Mouse (Mus musculus) midbrain, embryonic 14.5 days (tissue): Measurements from ENCODE around the gene Hamp. TPM values are rescaled to one million over a fixed set of nuclear protein-coding genes. Genes with fewer than 3 reads are reported as not detected.
A peak's percentile ranks its signal among the peaks of the same experiment; 100 is the strongest.

Experiments used
- ATAC-seq: fragments of 200-750 bp; cut with Nextera tagmentation; 2 replicates; pipeline ENCODE4 v1.8.0; 2017; ENCODE audit warnings: moderate number of reproducible peaks, moderate library complexity; ENCODE audit not compliant: low FRiP score, low TSS enrichment
- DNase-seq: peaks from one replicate; pipeline ENCODE4 v3.0.0-alpha.2; 2015
- H3K27ac ChIP-seq: fragments of 300-500 bp; sonication (generic); replicated peaks from 2 replicates; pipeline ENCODE4 v1.5.1; 2014; ENCODE audit warnings: mild to moderate bottlenecking, low read depth, low read length, moderate library complexity
- H3K27me3 ChIP-seq: fragments of 300-500 bp; sonication (generic); 2 replicates; pipeline ENCODE4 v1.6.1; 2014; ENCODE audit warnings: low read length, control low read depth, mixed read lengths; ENCODE audit not compliant: control insufficient read depth, insufficient read depth
- H3K36me3 ChIP-seq: fragments of 300-500 bp; sonication (generic); 2 replicates; pipeline ENCODE4 v1.6.1; 2014; ENCODE audit warnings: low read length, control low read depth; ENCODE audit not compliant: control insufficient read depth, insufficient read depth
- H3K4me1 ChIP-seq: fragments of 300-500 bp; sonication (generic); 2 replicates; pipeline ENCODE4 v1.6.1; 2014; ENCODE audit warnings: mild to moderate bottlenecking, antibody characterized with exemption, low read length, control low read depth; ENCODE audit not compliant: control insufficient read depth, insufficient read depth
- H3K4me2 ChIP-seq: fragments of 300-500 bp; sonication (generic); 2 replicates; pipeline ENCODE4 v1.6.1; 2014; ENCODE audit warnings: mild to moderate bottlenecking, low read length, moderate library complexity
- H3K4me3 ChIP-seq: fragments of 300-500 bp; sonication (generic); replicated peaks from 2 replicates; pipeline ENCODE4 v1.5.1; 2014; ENCODE audit warnings: low read depth, low read length
- H3K9ac ChIP-seq: fragments of 300-500 bp; sonication (generic); replicated peaks from 2 replicates; pipeline ENCODE4 v1.6.1; 2014; ENCODE audit warnings: mild to moderate bottlenecking, low read length, moderate library complexity
- H3K9me3 ChIP-seq: fragments of 300-500 bp; sonication (generic); 2 replicates; pipeline ENCODE4 v1.6.1; 2016; ENCODE audit warnings: low read length, control low read depth, mixed read lengths; ENCODE audit not compliant: control insufficient read depth
- WGBS: fragments of 180-500 bp; shearing (Covaris S2); extraction: QIAGEN DNeasy Blood & Tissue Kit; methylation state at CpG from one replicate; pipeline ENCODE4 v1.1.7; 2014; 5-methylcytosine and 5-hydroxymethylcytosine counted together
- polyA plus RNA-seq: library from polyadenylated mRNA; unstranded; fragments of >200 nt; fragmentation: Nextera tagmentation; extraction: Ambion mirVana; gene quantifications from 2 replicates; pipeline ENCODE4 v1.2.1, GENCODE M21; 2014

Hamp gene
- polyA plus RNA-seq, result not detected in 2 replicates

DNA sequence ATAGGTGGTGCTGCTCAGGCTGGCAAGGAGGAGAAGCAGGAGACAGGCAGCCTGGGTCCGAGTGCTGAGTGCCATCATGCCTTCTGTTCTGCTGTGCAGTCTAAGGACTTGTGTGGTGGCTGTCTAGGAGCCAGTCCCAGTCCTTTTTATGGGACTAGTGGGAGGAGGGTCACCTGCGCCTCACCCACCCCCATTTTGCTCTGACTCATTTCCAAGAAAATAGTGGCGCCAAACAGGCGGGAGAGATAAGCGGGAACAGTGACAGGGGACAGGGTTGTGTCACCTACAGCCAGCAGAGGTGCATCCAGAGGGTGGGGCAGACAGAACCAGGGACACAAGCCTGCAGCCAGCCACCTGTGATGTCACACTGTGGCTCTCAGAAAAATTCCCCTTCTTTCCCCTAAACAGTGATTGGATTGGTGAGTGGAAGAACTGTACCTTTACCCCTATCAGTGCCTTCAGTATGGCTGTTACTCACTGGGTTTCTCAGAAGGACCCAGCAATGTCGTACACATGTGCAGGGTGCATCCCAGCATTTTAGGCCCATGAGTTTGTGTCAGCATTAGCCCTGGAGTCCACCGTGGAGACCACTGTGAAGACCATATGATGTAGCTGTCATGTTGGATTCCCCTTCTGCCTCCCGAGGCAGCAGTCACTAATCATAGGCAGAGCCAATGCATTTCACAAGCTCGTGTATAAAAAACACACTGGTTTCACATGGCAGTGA is at the start of gene Hamp:
Gene Hamp, minus strand, starts transcription at position 124 of the 727 bp plus-strand sequence.
- no peak for ATAC-seq

DNA sequence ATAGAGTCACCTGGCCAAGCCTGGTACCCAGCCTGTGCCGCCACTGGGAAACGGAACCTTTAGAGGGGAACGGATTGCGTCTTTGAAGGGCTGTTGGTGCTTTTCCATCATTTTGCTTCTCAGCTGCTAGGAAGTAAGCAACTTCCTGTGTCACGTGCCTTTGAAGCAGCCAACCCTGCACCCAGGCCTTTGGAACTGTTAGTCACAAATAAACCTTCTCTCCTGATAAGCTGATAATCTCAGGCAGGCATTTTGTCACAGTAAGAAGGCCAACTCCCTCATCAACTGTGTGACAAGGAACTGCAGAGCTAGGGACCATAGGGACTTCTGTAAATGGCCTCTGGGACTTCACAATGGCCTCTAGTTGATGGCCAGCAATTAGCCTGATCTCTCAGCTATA is 48.3 kb upstream of the Hamp start:
- ATAC-seq, result no peak
- Histone ChIP-seq H3K9ac (no peak overlapping the region), H3K4me1 (no peaks in the 10 kb centered on the region), H3K4me3 (no peak overlapping the region), H3K4me2 (no peak overlapping the region), H3K27me3 (no peaks in the 10 kb centered on the region), H3K9me3 (peaks cover 4% of the 10 kb centered on the region; the same call in 1 of the 2 replicates), H3K36me3 (no peaks in the 10 kb centered on the region), H3K27ac (no peak overlapping the region)
- WGBS, result 82% methylated on average over 5 of the region's 5 CpGs
- DNase-seq, result no peak

More for the DNA sequence above, at the start of gene Hamp:
- DNase-seq, result no peak
- H3K9me3 ChIP-seq, result no peaks in the 10 kb centered on the region
- no peaks in the 10 kb centered on the region for H3K4me1 ChIP-seq
- H3K4me2 ChIP-seq, result no peak within 1 kb of the TSS
- WGBS, result 71% methylated on average over 9 of the region's 9 CpGs
- no peak within 1 kb of the TSS for H3K27ac ChIP-seq
- no peak within 1 kb of the TSS for H3K9ac ChIP-seq
- peaks cover 22% of the 10 kb centered on the region for H3K36me3 ChIP-seq
- no peaks in the 10 kb centered on the region for H3K27me3 ChIP-seq
- no peak within 1 kb of the TSS for H3K4me3 ChIP-seq

DNA sequence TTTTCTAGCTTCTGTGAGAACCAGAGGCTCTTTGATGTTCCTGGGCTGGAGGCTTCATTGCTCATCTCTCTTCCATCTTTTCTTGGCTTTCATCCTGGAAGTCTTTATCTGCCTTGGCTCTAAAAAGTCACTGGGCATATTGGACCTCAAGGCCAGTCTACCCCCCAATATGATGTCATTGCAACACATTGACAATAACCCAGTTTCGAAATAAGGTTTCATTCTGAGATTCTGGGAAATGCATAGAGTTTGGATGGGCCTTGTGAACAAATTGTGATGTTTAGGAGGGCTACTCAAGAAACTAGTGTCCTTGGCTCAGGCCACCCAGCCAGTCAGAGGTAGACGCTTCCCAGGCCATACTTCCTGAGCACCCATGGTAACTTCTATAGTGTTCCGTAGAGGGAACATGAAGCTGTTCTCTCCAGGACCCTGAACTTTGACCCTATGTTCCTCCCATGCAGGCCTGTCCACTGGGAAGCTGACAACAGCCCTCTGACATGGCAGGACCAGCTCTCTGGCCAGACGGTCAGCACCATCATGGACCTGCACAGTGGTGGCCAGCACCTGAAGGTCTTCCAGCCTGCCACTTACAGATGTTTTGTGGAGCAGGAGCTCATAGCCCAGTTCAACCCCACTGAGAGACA is 44.8 kb upstream of the Hamp start:
- 90% methylated on average over 4 of the region's 4 CpGs for WGBS
- Histone ChIP-seq H3K9me3 (no peaks in the 10 kb centered on the region), H3K36me3 (no peaks in the 10 kb centered on the region), H3K27ac (no peak overlapping the region), H3K4me2 (no peak overlapping the region), H3K4me3 (no peak overlapping the region), H3K27me3 (no peaks in the 10 kb centered on the region), H3K4me1 (no peaks in the 10 kb centered on the region), H3K9ac (no peak overlapping the region)
- ATAC-seq (no peak), DNase-seq (no peak)

DNA sequence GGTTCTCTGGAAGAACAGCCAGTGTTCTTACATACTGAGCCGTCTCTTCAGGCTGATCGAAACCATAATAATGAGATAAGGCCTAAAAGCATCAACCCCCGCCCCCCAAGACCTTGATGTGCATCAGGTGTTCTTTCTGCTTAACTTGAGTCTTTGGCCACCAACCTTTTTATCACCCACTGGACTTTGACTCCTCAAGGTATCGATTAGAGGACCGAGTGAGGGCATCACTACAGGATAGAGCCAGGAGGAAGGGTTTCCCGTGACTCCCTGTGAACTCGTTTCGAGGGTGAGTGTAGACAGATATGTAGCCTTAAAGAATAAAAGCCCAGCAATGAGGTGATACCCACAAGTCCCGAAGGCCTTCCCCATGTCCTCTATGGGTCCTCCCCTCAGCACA is 41.5 kb upstream of the Hamp start:
- Histone ChIP-seq H3K9ac (no peak overlapping the region), H3K27ac (no peak overlapping the region)
- WGBS, result 87% methylated on average over 9 of the region's 9 CpGs

DNA sequence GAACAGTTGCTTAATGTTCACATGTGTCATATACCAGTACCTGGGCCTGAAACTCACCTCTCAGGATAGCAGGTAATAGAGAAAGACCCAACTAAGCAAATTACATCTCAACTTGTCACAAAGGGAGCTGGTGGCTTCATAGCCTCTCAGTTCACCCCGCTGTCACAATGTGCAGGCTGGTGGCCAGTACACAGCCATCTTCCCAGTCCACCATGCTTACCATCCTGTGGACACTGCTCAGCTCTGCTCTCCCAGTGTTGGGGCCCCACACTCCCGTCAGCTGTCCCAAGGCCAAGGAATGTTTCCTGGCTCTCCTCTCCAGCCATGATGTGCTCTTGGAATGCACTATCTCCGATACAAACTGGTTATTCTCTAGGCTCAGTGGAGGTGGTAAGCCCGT is 37.9 kb upstream of the Hamp start:
- Histone ChIP-seq H3K4me2 (no peak overlapping the region), H3K4me3 (no peak overlapping the region), H3K4me1 (no peaks in the 10 kb centered on the region)

More for the DNA sequence above, 41.5 kb upstream of the Hamp start:
- Histone ChIP-seq H3K4me3 (no peak overlapping the region), H3K9me3 (no peaks in the 10 kb centered on the region), H3K4me1 (no peaks in the 10 kb centered on the region), H3K4me2 (no peak overlapping the region), H3K27me3 (no peaks in the 10 kb centered on the region), H3K36me3 (no peaks in the 10 kb centered on the region)
- ATAC-seq (no peak), DNase-seq (no peak)

DNA sequence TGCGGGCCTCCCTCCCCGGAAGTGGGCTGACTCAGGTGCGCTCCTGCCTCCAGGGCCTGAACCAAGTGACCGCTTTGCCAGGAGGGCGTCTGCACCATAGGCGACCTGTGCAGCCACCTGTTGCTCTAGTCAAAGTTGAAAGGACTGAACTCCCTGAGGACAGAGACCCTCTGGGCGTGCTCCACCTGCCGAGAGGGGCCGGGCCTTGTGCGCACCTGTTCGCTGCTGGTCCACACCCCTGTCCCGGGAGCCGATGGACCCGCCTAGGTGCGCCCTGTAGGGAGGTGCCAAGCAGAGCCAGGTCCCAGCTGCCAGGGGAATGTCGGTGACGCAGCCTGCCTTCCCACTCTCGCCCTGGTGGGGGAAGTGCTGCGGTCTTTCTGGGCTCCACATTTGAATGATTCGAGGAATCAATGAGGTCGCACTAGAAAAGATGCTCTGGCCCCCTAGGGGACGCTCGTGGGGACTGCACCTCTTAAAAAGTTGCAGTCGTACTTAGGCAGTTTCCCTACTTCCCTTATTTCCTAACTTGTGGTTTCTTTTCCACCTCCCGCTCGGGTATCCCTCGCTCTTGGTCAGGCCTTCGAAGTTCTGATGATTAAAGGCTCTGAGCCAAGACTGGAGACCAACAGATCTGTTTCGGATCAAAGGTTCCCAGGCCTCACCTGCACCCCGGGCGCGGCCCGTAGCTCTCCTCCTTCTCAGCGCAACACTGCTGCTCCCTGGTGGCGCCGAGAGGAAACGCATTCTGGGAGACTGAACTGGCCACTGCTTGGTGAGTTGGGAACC is 29.9 kb upstream of the Hamp start, which contains the start of gene Fam187b:
Gene Fam187b, plus strand, starts transcription at position 290 of the 789 bp plus-strand sequence.
- peaks cover 21% of the 10 kb centered on the region for H3K27me3 ChIP-seq
- no peaks in the 10 kb centered on the region for H3K9me3 ChIP-seq
- 0 out of 2 replicates have a peak within 1 kb of the TSS, but pooled peaks have one; percentile 23 for H3K9ac ChIP-seq
- peak; percentile 84 for DNase-seq
- H3K4me1 ChIP-seq, result peaks cover 9% of the 10 kb centered on the region; the same call in 1 of the 2 replicates
- peak within 1 kb of the TSS; percentile 24 for H3K4me3 ChIP-seq
- no peak within 1 kb of the TSS for H3K27ac ChIP-seq
- WGBS, result under 1% methylated on average over 37 of the region's 37 CpGs
- ATAC-seq, result peak; percentile 78
- peak within 1 kb of the TSS; percentile 51 for H3K4me2 ChIP-seq
- no peaks in the 10 kb centered on the region for H3K36me3 ChIP-seq

More for the DNA sequence above, 37.9 kb upstream of the Hamp start:
- no peaks in the 10 kb centered on the region for H3K27me3 ChIP-seq
- H3K9me3 ChIP-seq, result no peaks in the 10 kb centered on the region
- DNase-seq, result no peak
- H3K9ac ChIP-seq, result no peak overlapping the region
- WGBS, result 93% methylated on average over 4 of the region's 4 CpGs
- H3K27ac ChIP-seq, result no peak overlapping the region
- no peaks in the 10 kb centered on the region for H3K36me3 ChIP-seq
- no peak for ATAC-seq

DNA sequence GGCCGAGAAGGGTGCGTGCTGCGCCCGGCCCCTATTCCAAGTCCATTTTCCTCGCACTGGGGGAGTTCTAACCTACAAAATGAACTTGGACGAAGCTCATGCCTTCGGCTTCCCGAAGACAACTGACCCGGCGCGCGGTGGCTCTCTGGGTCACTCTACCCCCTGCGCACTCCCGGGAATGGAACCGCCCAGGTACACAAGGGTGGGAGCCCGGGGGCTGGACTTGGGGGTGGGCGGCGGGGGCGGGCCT is 29.3 kb upstream of the Hamp start, which contains the start of gene Lsr:
Gene Lsr, minus strand, starts transcription at position 214 of the 250 bp plus-strand sequence.
- H3K4me1 ChIP-seq, result peaks cover 9% of the 10 kb centered on the region; the same call in 1 of the 2 replicates
- H3K4me3 ChIP-seq, result peak within 1 kb of the TSS; percentile 24
- peak; percentile 53; the same call in 1 of the 2 replicates for ATAC-seq
- H3K27me3 ChIP-seq, result peaks cover 21% of the 10 kb centered on the region
- H3K4me2 ChIP-seq, result peak within 1 kb of the TSS; percentile 51
- no peak within 1 kb of the TSS for H3K27ac ChIP-seq
- WGBS, result under 1% methylated on average over 19 of the region's 19 CpGs
- H3K9ac ChIP-seq, result 0 out of 2 replicates have a peak within 1 kb of the TSS, but pooled peaks have one; percentile 23
- H3K36me3 ChIP-seq, result no peaks in the 10 kb centered on the region
- DNase-seq, result no peak
- H3K9me3 ChIP-seq, result no peaks in the 10 kb centered on the region

DNA sequence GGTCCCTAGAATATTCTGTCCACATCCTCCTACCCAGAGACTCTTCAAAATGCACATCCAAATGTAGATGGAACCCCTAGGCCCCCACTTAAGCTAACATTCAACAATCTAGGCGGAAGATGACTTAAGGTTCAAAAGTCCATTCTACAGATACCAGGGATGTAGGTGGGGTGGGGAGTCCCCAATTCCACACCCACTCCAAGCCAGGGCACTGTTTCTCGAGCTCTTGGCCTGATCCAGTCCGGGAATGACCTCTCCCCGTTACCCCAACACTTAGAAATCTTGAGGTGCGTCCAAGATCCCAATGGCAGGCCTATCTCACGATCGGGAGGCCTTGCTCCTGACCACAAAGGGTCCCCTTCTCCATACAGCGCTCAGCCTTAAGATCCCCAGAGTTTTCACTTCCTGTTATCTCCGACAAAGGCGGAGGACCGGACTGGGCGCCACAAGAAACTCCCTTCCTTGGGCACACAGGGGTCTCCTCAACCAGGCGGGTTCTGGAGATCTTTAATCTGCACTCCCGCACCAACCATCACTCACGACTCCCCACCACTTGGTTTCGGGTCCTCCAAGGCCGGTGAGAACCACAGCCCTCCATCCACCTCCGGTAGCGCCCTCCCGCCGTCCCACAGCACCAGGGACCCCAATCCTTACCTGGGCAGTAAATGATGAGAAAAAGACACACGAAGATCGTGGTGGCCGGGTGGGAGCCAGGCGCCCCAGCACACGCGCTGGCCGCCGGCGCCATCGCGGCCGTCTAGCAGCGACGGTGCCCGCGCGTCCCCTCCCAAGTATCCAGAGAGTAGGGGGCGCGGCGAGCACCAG is 28.8 kb upstream of the Hamp start:
- H3K36me3 ChIP-seq, result no peaks in the 10 kb centered on the region
- H3K27ac ChIP-seq, result no peak overlapping the region
- H3K4me3 ChIP-seq, result peak overlapping the region; percentile 24
- H3K4me1 ChIP-seq, result peaks cover 9% of the 10 kb centered on the region; the same call in 1 of the 2 replicates
- ATAC-seq (no peak), DNase-seq (no peak)
- 4% methylated on average over 41 of the region's 41 CpGs for WGBS
- no peak overlapping the region for H3K9ac ChIP-seq
- peak overlapping the region; percentile 51 for H3K4me2 ChIP-seq
- peaks cover 21% of the 10 kb centered on the region for H3K27me3 ChIP-seq
- H3K9me3 ChIP-seq, result no peaks in the 10 kb centered on the region
